Mouse (Mus musculus) forebrain, embryonic 14.5 days (tissue): Measurements from ENCODE around the gene Slc43a3. TPM values are rescaled to one million over a fixed set of nuclear protein-coding genes. Genes with fewer than 3 reads are reported as not detected.
"Not testable (repeated sequence)": the region's sequence is repeated elsewhere in the genome, so short reads cannot be mapped to it uniquely, and the experiment has no call there.

ENCODE experiments used
- ATAC-seq: fragments of 200-750 bp; cut with Nextera tagmentation; 2 replicates; pipeline ENCODE4 v1.8.0; 2017; ENCODE audit warnings: mild to moderate bottlenecking, moderate library complexity
- DNase-seq: peaks from one replicate; pipeline ENCODE4 v3.0.0-alpha.2; 2015; ENCODE audit warnings: low spot score
- H3K27ac ChIP-seq: fragments of 300-500 bp; sonication (generic); 2 replicates; pipeline ENCODE4 v1.5.1; 2014; ENCODE audit warnings: low read depth, mild to moderate bottlenecking, control low read depth, low read length, moderate library complexity
- H3K27me3 ChIP-seq: fragments of 300-500 bp; sonication (generic); replicated peaks from 2 replicates; pipeline ENCODE4 v1.6.1; 2014; ENCODE audit warnings: low read length, control low read depth, mixed read lengths; ENCODE audit not compliant: control insufficient read depth, insufficient read depth
- H3K36me3 ChIP-seq: fragments of 300-500 bp; sonication (generic); 2 replicates; pipeline ENCODE4 v1.6.1; 2014; ENCODE audit warnings: low read length, control low read depth; ENCODE audit not compliant: control insufficient read depth, insufficient read depth
- H3K4me1 ChIP-seq: fragments of 300-500 bp; sonication (generic); 2 replicates; pipeline ENCODE4 v1.6.1; 2014; ENCODE audit warnings: antibody characterized with exemption, low read length, control low read depth; ENCODE audit not compliant: control insufficient read depth, insufficient read depth
- H3K4me2 ChIP-seq: fragments of 300-500 bp; sonication (generic); 2 replicates; pipeline ENCODE4 v1.6.1; 2014; ENCODE audit warnings: mild to moderate bottlenecking, control low read depth, low read length
- H3K4me3 ChIP-seq: fragments of 300-500 bp; sonication (generic); 2 replicates; pipeline ENCODE4 v1.5.1; 2014; ENCODE audit warnings: low read depth, low read length, control low read depth
- H3K9ac ChIP-seq: fragments of 300-500 bp; sonication (generic); 2 replicates; pipeline ENCODE4 v1.6.1; 2014; ENCODE audit warnings: mild to moderate bottlenecking, low read length, control low read depth, moderate library complexity
- H3K9me3 ChIP-seq: fragments of 300-500 bp; sonication (generic); replicated peaks from 2 replicates; pipeline ENCODE4 v1.6.1; 2016; ENCODE audit warnings: low read length, control low read depth, mixed read lengths; ENCODE audit not compliant: control insufficient read depth
- WGBS: fragments of 180-500 bp; shearing (Covaris S2); extraction: QIAGEN DNeasy Blood & Tissue Kit; methylation state at CpG from one replicate; pipeline ENCODE4 v1.1.7; 2014; 5-methylcytosine and 5-hydroxymethylcytosine counted together
- polyA plus RNA-seq: library from polyadenylated mRNA; unstranded; fragments of >200 nt; fragmentation: Nextera tagmentation; extraction: Ambion mirVana; gene quantifications from 2 replicates; pipeline ENCODE4 v1.2.1, GENCODE M21; 2014

Slc43a3 gene
- polyA plus RNA-seq, 1 experiment from 2014 or later, result 7.0 TPM

DNA sequence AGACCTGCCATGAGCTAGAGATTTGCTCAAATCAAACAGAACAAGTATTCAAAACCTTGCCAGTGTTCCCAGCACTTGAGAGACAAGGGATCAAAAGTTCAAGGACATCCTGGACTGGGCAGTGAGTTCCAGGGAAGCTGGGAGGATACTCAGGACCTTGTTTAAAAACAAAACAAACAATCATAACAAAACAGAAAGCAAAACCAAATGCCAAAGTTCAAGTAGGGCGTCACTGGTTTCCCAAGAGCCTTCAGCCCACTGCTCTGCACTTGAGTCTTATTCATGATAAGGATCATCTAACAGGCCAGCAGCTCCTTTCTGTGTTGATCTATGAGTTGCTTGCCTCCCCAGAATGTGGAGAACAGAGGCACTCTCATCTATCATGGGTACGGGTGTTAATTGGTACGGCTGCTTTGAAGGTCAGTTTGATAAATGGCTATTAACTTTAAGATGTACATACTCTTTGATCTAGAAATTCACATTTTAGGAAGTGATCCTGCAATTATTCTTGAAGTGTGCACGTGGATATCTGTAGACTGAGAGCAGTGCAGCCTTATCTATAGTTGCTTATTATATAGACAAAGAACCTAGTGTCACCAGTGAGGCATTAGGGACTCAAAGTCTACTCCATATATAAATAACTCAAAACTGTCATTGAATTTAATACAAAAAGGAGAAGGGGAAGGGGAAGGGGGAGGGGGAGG, 40.7 kb upstream of the Slc43a3 start:
- H3K9me3 ChIP-seq, result no peaks in the 10 kb centered on the region
- no peak for ATAC-seq
- no peak overlapping the region for H3K4me2 ChIP-seq
- H3K9ac ChIP-seq, result no peak overlapping the region
- H3K36me3 ChIP-seq, result no peaks in the 10 kb centered on the region
- no peaks in the 10 kb centered on the region for H3K27me3 ChIP-seq
- DNase-seq, result no peak
- no peaks in the 10 kb centered on the region for H3K4me1 ChIP-seq
- no peak overlapping the region for H3K27ac ChIP-seq
- H3K4me3 ChIP-seq, result no peak overlapping the region
- 77% methylated on average over 4 of the region's 4 CpGs for WGBS

DNA sequence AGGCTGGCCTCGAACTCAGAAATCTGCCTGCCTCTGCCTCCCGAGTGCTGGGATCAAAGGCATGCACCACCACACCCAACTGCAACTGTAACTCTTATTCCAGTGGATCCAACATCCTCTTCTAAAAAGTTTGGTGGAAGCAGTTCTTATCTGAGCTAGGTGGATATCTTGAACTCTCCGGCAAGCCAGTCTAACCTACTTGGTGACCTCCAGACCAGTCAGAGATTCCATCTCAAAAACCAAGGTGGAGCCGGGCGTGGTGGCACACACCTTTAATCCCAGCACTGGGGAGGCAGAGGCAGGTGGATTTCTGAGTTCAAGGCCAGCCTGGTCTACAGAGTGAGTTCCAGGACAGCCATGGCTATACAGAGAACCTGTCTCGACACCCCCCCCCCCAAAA, 39.7 kb upstream of the Slc43a3 start:
- 92% methylated on average over 6 of the region's 6 CpGs for WGBS
- ATAC-seq, H3K4me3 ChIP-seq, DNase-seq, H3K4me1 ChIP-seq, H3K9ac ChIP-seq, H3K27me3 ChIP-seq, H3K27ac ChIP-seq, H3K36me3 ChIP-seq, H3K4me2 ChIP-seq, H3K9me3 ChIP-seq: not testable (repeated sequence)

DNA sequence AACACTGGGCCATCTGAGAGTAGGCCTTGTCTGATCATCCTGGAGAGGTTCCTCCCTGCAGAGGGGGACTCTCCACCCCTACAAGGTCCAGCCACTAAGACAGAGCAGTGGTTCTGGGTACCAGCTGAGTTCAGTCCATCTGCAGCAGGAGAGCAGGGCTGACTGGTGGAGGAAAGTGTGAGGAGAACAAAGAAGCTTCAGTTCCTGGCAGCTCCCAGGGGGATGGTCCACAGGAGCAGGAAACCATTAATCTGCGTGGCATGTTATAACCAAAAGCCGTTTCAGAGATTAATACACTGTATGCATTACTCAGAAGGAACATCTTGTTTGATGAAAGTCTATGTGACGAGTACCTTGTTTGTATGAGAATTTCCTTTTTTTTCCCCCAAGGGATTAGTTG, 23.7 kb upstream of the Slc43a3 start:
- Histone ChIP-seq H3K4me2 (no peak overlapping the region), H3K4me3 (no peak overlapping the region), H3K9ac (no peak overlapping the region), H3K4me1 (no peaks in the 10 kb centered on the region), H3K9me3 (no peaks in the 10 kb centered on the region), H3K27me3 (no peaks in the 10 kb centered on the region), H3K27ac (no peak overlapping the region), H3K36me3 (no peaks in the 10 kb centered on the region)
- 90% methylated on average over 3 of the region's 3 CpGs for WGBS
- DNase-seq, result no peak
- ATAC-seq, result no peak

- Histone ChIP-seq H3K9me3 (no peaks in the 10 kb centered on the region), H3K27ac (no peak overlapping the region), H3K27me3 (no peaks in the 10 kb centered on the region), H3K4me3 (no peak overlapping the region), H3K9ac (no peak overlapping the region), H3K4me2 (no peak overlapping the region), H3K36me3 (no peaks in the 10 kb centered on the region), H3K4me1 (no peaks in the 10 kb centered on the region)
- WGBS, result 91% methylated on average over 5 of the region's 5 CpGs
- no peak for DNase-seq
- ATAC-seq, result no peak
These were observed 22.5 kb upstream of the Slc43a3 start for GRCm38 (mm10) chr2:84913881-84914280.

DNA sequence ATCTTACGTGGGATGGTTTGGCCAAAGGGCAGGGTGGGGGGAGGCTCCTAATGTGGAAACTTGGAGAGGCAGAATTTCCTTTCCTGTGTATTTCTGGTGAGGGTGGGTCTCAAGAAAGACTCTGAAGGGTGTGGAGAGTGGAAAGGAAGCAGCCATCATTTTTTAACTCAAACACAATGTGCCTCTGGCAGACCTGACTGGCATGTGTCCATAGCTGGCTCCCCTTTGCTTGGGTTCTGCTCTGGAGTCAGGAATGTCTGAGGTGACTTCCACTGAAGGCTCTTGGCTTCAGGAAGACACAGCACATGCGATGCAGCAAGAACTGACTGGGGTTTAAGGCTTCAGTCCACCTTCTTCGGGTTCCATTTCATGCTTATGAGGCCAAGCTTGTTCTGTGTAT, 21.0 kb upstream of the Slc43a3 start:
- no peak for DNase-seq
- H3K9ac ChIP-seq, result no peak overlapping the region
- WGBS, result 83% methylated on average over 3 of the region's 3 CpGs

GRCm38 (mm10) chr2:84916548-84917320, 19.6 kb upstream of the Slc43a3 start:
- Histone ChIP-seq H3K9ac (no peak overlapping the region), H3K27me3 (no peaks in the 10 kb centered on the region), H3K4me3 (no peak overlapping the region), H3K9me3 (no peaks in the 10 kb centered on the region), H3K36me3 (no peaks in the 10 kb centered on the region), H3K4me2 (no peak overlapping the region), H3K27ac (no peak overlapping the region), H3K4me1 (no peaks in the 10 kb centered on the region)
- WGBS, result 83% methylated on average over 8 of the region's 8 CpGs
- no peak for DNase-seq
- no peak for ATAC-seq

More for the DNA sequence above, 21.0 kb upstream of the Slc43a3 start:
- Histone ChIP-seq H3K27me3 (no peaks in the 10 kb centered on the region), H3K4me3 (no peak overlapping the region), H3K36me3 (no peaks in the 10 kb centered on the region), H3K9me3 (no peaks in the 10 kb centered on the region), H3K4me1 (no peaks in the 10 kb centered on the region), H3K27ac (no peak overlapping the region), H3K4me2 (no peak overlapping the region)
- ATAC-seq, result no peak

- ATAC-seq (no peak), DNase-seq (no peak)
- H3K27me3 ChIP-seq, result no peaks in the 10 kb centered on the region
- H3K4me1 ChIP-seq, result no peaks in the 10 kb centered on the region
- no peak overlapping the region for H3K27ac ChIP-seq
- no peak overlapping the region for H3K4me3 ChIP-seq
- no peak overlapping the region for H3K4me2 ChIP-seq
- H3K9ac ChIP-seq, result no peak overlapping the region
- no peaks in the 10 kb centered on the region for H3K9me3 ChIP-seq
- WGBS, result 75% methylated on average over 3 of the region's 3 CpGs
- H3K36me3 ChIP-seq, result no peaks in the 10 kb centered on the region
These were observed 18.2 kb upstream of the Slc43a3 start for GRCm38 (mm10) chr2:84918188-84918587.

DNA sequence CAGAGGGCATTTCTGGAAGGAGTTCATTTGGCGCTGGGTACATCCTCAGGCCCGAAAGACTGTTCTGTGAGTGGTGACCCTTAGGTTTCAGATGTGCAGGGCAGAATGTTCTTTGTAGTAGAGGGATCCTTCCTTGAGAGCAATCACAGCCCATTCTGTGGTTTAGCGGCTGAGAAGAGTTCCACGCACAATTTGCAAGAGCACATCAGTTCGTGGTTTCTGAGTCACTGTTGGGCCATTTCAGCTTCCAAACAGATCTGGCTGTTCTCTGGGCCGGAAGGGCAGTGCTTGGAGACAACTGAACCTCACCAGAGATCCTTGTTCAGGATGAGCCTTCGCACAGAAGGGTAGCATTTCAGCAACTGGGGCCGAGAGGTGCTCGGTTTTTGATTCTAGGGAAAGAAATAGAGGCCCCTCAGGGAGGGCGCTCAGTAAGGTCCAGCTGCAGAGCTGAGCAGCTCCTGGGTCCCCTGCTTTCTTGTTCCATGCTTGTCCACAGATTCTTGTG, 16.7 kb upstream of the Slc43a3 start:
- Histone ChIP-seq H3K9ac (no peak overlapping the region), H3K4me2 (no peak overlapping the region), H3K27ac (no peak overlapping the region), H3K9me3 (no peaks in the 10 kb centered on the region), H3K4me3 (no peak overlapping the region), H3K27me3 (no peaks in the 10 kb centered on the region), H3K4me1 (no peaks in the 10 kb centered on the region), H3K36me3 (no peaks in the 10 kb centered on the region)
- ATAC-seq, result no peak
- 85% methylated on average over 10 of the region's 10 CpGs for WGBS
- DNase-seq, result no peak

GRCm38 (mm10) chr2:84930186-84930585, 6.2 kb upstream of the Slc43a3 start:
- Histone ChIP-seq H3K4me3 (no peak overlapping the region), H3K4me2 (no peak overlapping the region), H3K4me1 (no peaks in the 10 kb centered on the region), H3K36me3 (no peaks in the 10 kb centered on the region), H3K9ac (no peak overlapping the region), H3K27me3 (no peaks in the 10 kb centered on the region), H3K9me3 (no peaks in the 10 kb centered on the region), H3K27ac (no peak overlapping the region)
- no peak for DNase-seq
- 95% methylated on average over 7 of the region's 7 CpGs for WGBS
- no peak for ATAC-seq
